Mouse (Mus musculus) liver, adult 2 months (tissue): ENCODE results near the gene Snrpg.
"Not testable (repeated sequence)": the region's sequence is repeated elsewhere in the genome, so short reads cannot be mapped to it uniquely, and the experiment has no call there.

Experiments
- CTCF ChIP-seq: fragments of 200-500 bp; IDR thresholded peaks from 2 replicates; pipeline ENCODE4 v1.5.1; 2011; ENCODE audit warnings: low read depth, low read length, control low read depth
- POLR2A ChIP-seq: fragments of 200-500 bp; IDR thresholded peaks from 2 replicates; pipeline ENCODE4 v1.6.1; 2011; ENCODE audit warnings: low read length, control low read depth; ENCODE audit not compliant: insufficient read depth; ENCODE audit errors: extremely low read depth

DNA sequence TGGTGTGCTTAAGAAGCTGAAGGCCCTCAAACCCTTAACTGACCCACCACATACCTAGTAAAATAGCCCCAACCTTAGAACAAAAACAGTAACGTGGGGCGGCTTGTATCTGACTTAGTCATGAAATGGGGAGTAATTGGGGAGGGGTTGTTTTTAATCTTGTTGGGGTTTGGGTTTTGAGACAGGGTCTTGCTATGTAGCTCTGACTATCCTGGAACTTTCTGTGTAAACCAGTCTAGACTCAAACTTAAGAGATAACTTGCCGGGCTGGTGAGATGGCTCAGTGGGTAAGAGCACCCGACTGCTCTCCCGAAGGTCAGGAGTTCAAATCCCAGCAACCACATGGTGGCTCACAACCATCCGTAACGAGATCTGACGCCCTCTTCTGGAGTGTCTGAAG is 9.0 kb downstream of the Snrpg start:
- TF ChIP-seq CTCF, POLR2A: not testable (repeated sequence)
